Mouse (Mus musculus) embryonic fibroblast, embryonic 13.5 days (primary cell): ENCODE measurements around the gene Zbtb32.

Source experiments
- CTCF ChIP-seq: IDR thresholded peaks from 2 replicates; pipeline ENCODE4 v1.5.1; 2011; ENCODE audit warnings: mild to moderate bottlenecking, control low read depth, low read length, moderate library complexity, borderline replicate concordance; ENCODE audit not compliant: insufficient read depth
- POLR2A ChIP-seq: IDR thresholded peaks from 2 replicates; pipeline ENCODE4 v1.6.1; 2011; ENCODE audit warnings: low read depth, mild to moderate bottlenecking, control low read depth, low read length, moderate library complexity

DNA sequence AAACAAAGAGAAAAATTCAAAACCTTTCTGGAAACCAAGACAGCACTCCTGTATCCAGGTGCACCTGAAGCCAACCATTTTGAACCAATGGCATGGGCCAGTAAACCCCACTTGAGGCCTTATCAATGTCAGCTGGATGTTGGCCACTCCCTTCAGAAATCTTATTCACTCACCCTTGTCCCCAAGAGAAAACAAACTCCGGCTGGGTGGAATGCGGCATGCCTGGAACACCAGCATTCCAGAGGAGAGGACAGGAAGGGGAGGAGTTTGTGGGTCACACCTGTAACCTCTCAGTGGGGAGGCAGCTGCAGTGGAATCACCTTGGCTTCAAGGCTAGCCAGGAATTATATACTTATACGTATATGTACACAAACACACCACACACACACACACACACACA, 3.9 kb upstream of the Zbtb32 start:
- no peak for TF ChIP-seq CTCF
- TF ChIP-seq POLR2A, result no peak
